Mouse (Mus musculus) lung, embryonic 15.5 days (tissue): ENCODE measurements around the gene Gm49393. TPM values are rescaled to one million over a fixed set of nuclear protein-coding genes. Genes with fewer than 3 reads are reported as not detected.

Experiments used
- polyA plus RNA-seq: library from polyadenylated mRNA; unstranded; fragments of >200 nt; fragmentation: Nextera tagmentation; extraction: Ambion mirVana; gene quantifications from 2 replicates; pipeline ENCODE4 v1.2.1, GENCODE M21; 2015

Gene Gm49393
- polyA plus RNA-seq, 1 experiment from 2014 or later, result not detected

Other genes starting within 250 kb of the Gm49393 start
- gene BC051665, start 149.2 kb downstream of the Gm49393 start, polyA plus RNA-seq, result not detected in 2 replicates
- gene Ctsll3, start 132.7 kb downstream of the Gm49393 start, polyA plus RNA-seq, result not detected in 2 replicates
- 0.34 TPM in 1 of 2 replicates, not detected in the other for gene 4930486L24Rik, start 71.1 kb downstream of the Gm49393 start, polyA plus RNA-seq
- gene Gm49392, start 38.7 kb downstream of the Gm49393 start, polyA plus RNA-seq, result 0.33 and 0.84 TPM in 2 replicates
- gene Ctla2b, start 38.1 kb downstream of the Gm49393 start, polyA plus RNA-seq, result 7.4 and 10.0 TPM in 2 replicates
- gene Tpbpb, start 30.7 kb downstream of the Gm49393 start, polyA plus RNA-seq, result not detected in 2 replicates
- 3.9 and 4.2 TPM in 2 replicates for gene Gm49391, start 981 bp upstream of the Gm49393 start, polyA plus RNA-seq
- 81.0 and 85.0 TPM in 2 replicates for gene Ctla2a, start 1.0 kb upstream of the Gm49393 start, polyA plus RNA-seq
- gene Tpbpa, start 6.4 kb upstream of the Gm49393 start, polyA plus RNA-seq, result not detected in 2 replicates
- gene Ctsj, start 70.4 kb upstream of the Gm49393 start, polyA plus RNA-seq, result not detected in 2 replicates
- not detected in 2 replicates for gene Ctsq, start 105.0 kb upstream of the Gm49393 start, polyA plus RNA-seq
- gene Ctsr, start 228.7 kb upstream of the Gm49393 start, polyA plus RNA-seq, result not detected in 2 replicates